Mouse (Mus musculus) midbrain, embryonic 10.5 days (tissue): ENCODE measurements around the gene Crcp. TPM values are rescaled to one million over a fixed set of nuclear protein-coding genes. Genes with fewer than 3 reads are reported as not detected.

Source experiments
- DNase-seq: peaks from one replicate; pipeline ENCODE4 v3.0.0-alpha.2; 2017; ENCODE audit warnings: low spot score
- H3K27ac ChIP-seq: fragments of 300-500 bp; sonication (generic); replicated peaks from 2 replicates; pipeline ENCODE4 v1.5.1; 2016; ENCODE audit warnings: mild to moderate bottlenecking
- H3K27me3 ChIP-seq: fragments of 300-500 bp; sonication (generic); 2 replicates; pipeline ENCODE4 v1.6.1; 2016; ENCODE audit warnings: low read depth, mild to moderate bottlenecking; ENCODE audit not compliant: poor library complexity, severe bottlenecking
- H3K36me3 ChIP-seq: fragments of 300-500 bp; sonication (generic); 2 replicates; pipeline ENCODE4 v1.6.1; 2016; ENCODE audit warnings: mild to moderate bottlenecking, moderate library complexity
- H3K4me1 ChIP-seq: fragments of 300-500 bp; sonication (generic); 2 replicates; pipeline ENCODE4 v1.6.1; 2016
- H3K4me3 ChIP-seq: fragments of 300-500 bp; sonication (generic); 2 replicates; pipeline ENCODE4 v1.5.1; 2016; ENCODE audit warnings: mild to moderate bottlenecking, moderate library complexity
- H3K9me3 ChIP-seq: fragments of 300-500 bp; sonication (generic); replicated peaks from 2 replicates; pipeline ENCODE4 v1.6.1; 2016; ENCODE audit warnings: mild to moderate bottlenecking
- WGBS: fragments of 180-500 bp; shearing (Covaris S2); methylation state at CpG from one replicate; pipeline ENCODE4 v1.1.7; 2016; 5-methylcytosine and 5-hydroxymethylcytosine counted together
- polyA plus RNA-seq: library from polyadenylated mRNA; unstranded; fragments of >200 nt; fragmentation: Nextera tagmentation; extraction: Ambion mirVana; gene quantifications from 2 replicates; pipeline ENCODE4 v1.2.1, GENCODE M21; 2016

Gene Crcp
- polyA plus RNA-seq: 63.8 and 65.9 TPM in 2 replicates

- Histone ChIP-seq H3K27me3 (no peaks in the 10 kb centered on the region), H3K4me3 (peak within 1 kb of the TSS; percentile 88), H3K4me1 (peaks cover 20% of the 10 kb centered on the region), H3K36me3 (no peaks in the 10 kb centered on the region), H3K9me3 (no peaks in the 10 kb centered on the region), H3K27ac (peak within 1 kb of the TSS; percentile 97)
- 1% methylated on average over 51 of the region's 51 CpGs for WGBS
- DNase-seq: peak; percentile 84
Observed at GRCm38 (mm10) chr5:130029142-130029897, at the start of gene Crcp, which contains the start of gene Asl. Gene Crcp (plus strand): TSS chr5:130029290. Gene Asl (minus strand): TSS chr5:130029247.

- Histone ChIP-seq H3K27ac (no peak overlapping the region), H3K4me1 (peaks cover 13% of the 10 kb centered on the region), H3K27me3 (no peaks in the 10 kb centered on the region), H3K9me3 (no peaks in the 10 kb centered on the region), H3K4me3 (no peak overlapping the region), H3K36me3 (peaks cover 33% of the 10 kb centered on the region)
- no peak for DNase-seq
- WGBS: 85% methylated on average over 3 of the region's 3 CpGs
Observed at GRCm38 (mm10) chr5:129980216-129980615, 48.9 kb upstream of the Crcp start.

GRCm38 (mm10) chr5:129989376-129989775 lies 39.7 kb upstream of the Crcp start:
- Histone ChIP-seq H3K9me3 (no peaks in the 10 kb centered on the region), H3K4me1 (no peaks in the 10 kb centered on the region), H3K36me3 (peaks cover 58% of the 10 kb centered on the region), H3K4me3 (no peak overlapping the region), H3K27me3 (no peaks in the 10 kb centered on the region), H3K27ac (no peak overlapping the region)
- WGBS: 90% methylated on average over 13 of the region's 13 CpGs
- DNase-seq: no peak

- Histone ChIP-seq H3K9me3 (no peaks in the 10 kb centered on the region), H3K4me1 (no peaks in the 10 kb centered on the region), H3K27ac (no peak overlapping the region), H3K36me3 (peaks cover 42% of the 10 kb centered on the region), H3K27me3 (no peaks in the 10 kb centered on the region), H3K4me3 (no peak overlapping the region)
- no peak for DNase-seq
- 95% methylated on average over 5 of the region's 5 CpGs for whole genome bisulfite sequencing
Observed at GRCm38 (mm10) chr5:129991898-129992297, 37.2 kb upstream of the Crcp start.

GRCm38 (mm10) chr5:129993374-129993773 lies 35.7 kb upstream of the Crcp start:
- H3K4me3 ChIP-seq: no peak overlapping the region
- no peak for DNase-seq
- H3K36me3 ChIP-seq: peaks cover 40% of the 10 kb centered on the region
- H3K27me3 ChIP-seq: no peaks in the 10 kb centered on the region
- H3K9me3 ChIP-seq: no peaks in the 10 kb centered on the region
- H3K4me1 ChIP-seq: no peaks in the 10 kb centered on the region
- no peak overlapping the region for H3K27ac ChIP-seq
- 94% methylated on average over 14 of the region's 14 CpGs for WGBS

- H3K9me3 ChIP-seq: no peaks in the 10 kb centered on the region
- 94% methylated on average over 7 of the region's 7 CpGs for WGBS
- no peak for DNase-seq
- H3K27me3 ChIP-seq: no peaks in the 10 kb centered on the region
- no peaks in the 10 kb centered on the region for H3K4me1 ChIP-seq
- no peak overlapping the region for H3K4me3 ChIP-seq
- peaks cover 25% of the 10 kb centered on the region for H3K36me3 ChIP-seq
- no peak overlapping the region for H3K27ac ChIP-seq
Observed at GRCm38 (mm10) chr5:129994989-129995388, 34.1 kb upstream of the Crcp start.

- no peak for DNase-seq
Observed at GRCm38 (mm10) chr5:129997700-129998099, 31.4 kb upstream of the Crcp start.

GRCm38 (mm10) chr5:129999097-129999496 lies 30.0 kb upstream of the Crcp start:
- Histone ChIP-seq H3K9me3 (peaks cover 2% of the 10 kb centered on the region; the same call in 1 of the 2 replicates), H3K4me3 (no peak overlapping the region), H3K27ac (no peak overlapping the region), H3K27me3 (peaks cover 4% of the 10 kb centered on the region; the same call in 1 of the 2 replicates), H3K4me1 (peaks cover 21% of the 10 kb centered on the region), H3K36me3 (peaks cover 16% of the 10 kb centered on the region; the same call in 1 of the 2 replicates)
- peak; percentile 43 for DNase-seq
- WGBS: 44% methylated on average over 4 of the region's 4 CpGs

More at GRCm38 (mm10) chr5:129997700-129998099, 31.4 kb upstream of the Crcp start:
- Histone ChIP-seq H3K4me3 (no peak overlapping the region), H3K4me1 (peaks cover 15% of the 10 kb centered on the region), H3K27ac (no peak overlapping the region), H3K36me3 (peaks cover 22% of the 10 kb centered on the region), H3K9me3 (no peaks in the 10 kb centered on the region), H3K27me3 (no peaks in the 10 kb centered on the region)
- 71% methylated on average over 19 of the region's 19 CpGs for WGBS

- WGBS: 92% methylated on average over 12 of the region's 12 CpGs
- Histone ChIP-seq H3K4me3 (no peak overlapping the region), H3K36me3 (peaks cover 16% of the 10 kb centered on the region; the same call in 1 of the 2 replicates), H3K4me1 (peaks cover 21% of the 10 kb centered on the region), H3K27me3 (peaks cover 4% of the 10 kb centered on the region; the same call in 1 of the 2 replicates), H3K27ac (no peak overlapping the region), H3K9me3 (peaks cover 19% of the 10 kb centered on the region; the same call in 1 of the 2 replicates)
- no peak for DNase-seq
Observed at GRCm38 (mm10) chr5:130000735-130001134, 28.4 kb upstream of the Crcp start.

- no peak for DNase-seq
- Histone ChIP-seq H3K4me3 (peak overlapping the region; percentile 68), H3K27me3 (peaks cover 4% of the 10 kb centered on the region; the same call in 1 of the 2 replicates), H3K4me1 (peaks cover 21% of the 10 kb centered on the region), H3K27ac (no peak overlapping the region), H3K9me3 (peaks cover 20% of the 10 kb centered on the region; the same call in 1 of the 2 replicates), H3K36me3 (peaks cover 16% of the 10 kb centered on the region; the same call in 1 of the 2 replicates)
- WGBS: 80% methylated on average over 5 of the region's 5 CpGs
Observed at GRCm38 (mm10) chr5:130001356-130001987, 27.6 kb upstream of the Crcp start.

- WGBS: 2% methylated on average over 39 of the region's 39 CpGs
- H3K9me3 ChIP-seq: peaks cover 20% of the 10 kb centered on the region; the same call in 1 of the 2 replicates
- peaks cover 4% of the 10 kb centered on the region; the same call in 1 of the 2 replicates for H3K27me3 ChIP-seq
- peak within 1 kb of the TSS; percentile 87 for H3K27ac ChIP-seq
- peaks cover 21% of the 10 kb centered on the region for H3K4me1 ChIP-seq
- peak; percentile 83 for DNase-seq
- peaks cover 11% of the 10 kb centered on the region; the same call in 1 of the 2 replicates for H3K36me3 ChIP-seq
- peak within 1 kb of the TSS; percentile 68 for H3K4me3 ChIP-seq
Observed at GRCm38 (mm10) chr5:130002301-130003146, 26.6 kb upstream of the Crcp start, which contains the start of gene Gusb. Gene Gusb (minus strand): TSS chr5:130003049.

- Histone ChIP-seq H3K4me3 (peak overlapping the region; percentile 68), H3K9me3 (peaks cover 20% of the 10 kb centered on the region; the same call in 1 of the 2 replicates), H3K4me1 (peaks cover 21% of the 10 kb centered on the region), H3K27ac (peak overlapping the region; percentile 87), H3K27me3 (peaks cover 4% of the 10 kb centered on the region; the same call in 1 of the 2 replicates), H3K36me3 (peaks cover 4% of the 10 kb centered on the region; the same call in 1 of the 2 replicates)
- no peak for DNase-seq
- 67% methylated on average over 7 of the region's 7 CpGs for WGBS
Observed at GRCm38 (mm10) chr5:130003229-130003628, 25.9 kb upstream of the Crcp start.
